Mouse (Mus musculus): ENCODE data around the gene Erc2.

DNA sequence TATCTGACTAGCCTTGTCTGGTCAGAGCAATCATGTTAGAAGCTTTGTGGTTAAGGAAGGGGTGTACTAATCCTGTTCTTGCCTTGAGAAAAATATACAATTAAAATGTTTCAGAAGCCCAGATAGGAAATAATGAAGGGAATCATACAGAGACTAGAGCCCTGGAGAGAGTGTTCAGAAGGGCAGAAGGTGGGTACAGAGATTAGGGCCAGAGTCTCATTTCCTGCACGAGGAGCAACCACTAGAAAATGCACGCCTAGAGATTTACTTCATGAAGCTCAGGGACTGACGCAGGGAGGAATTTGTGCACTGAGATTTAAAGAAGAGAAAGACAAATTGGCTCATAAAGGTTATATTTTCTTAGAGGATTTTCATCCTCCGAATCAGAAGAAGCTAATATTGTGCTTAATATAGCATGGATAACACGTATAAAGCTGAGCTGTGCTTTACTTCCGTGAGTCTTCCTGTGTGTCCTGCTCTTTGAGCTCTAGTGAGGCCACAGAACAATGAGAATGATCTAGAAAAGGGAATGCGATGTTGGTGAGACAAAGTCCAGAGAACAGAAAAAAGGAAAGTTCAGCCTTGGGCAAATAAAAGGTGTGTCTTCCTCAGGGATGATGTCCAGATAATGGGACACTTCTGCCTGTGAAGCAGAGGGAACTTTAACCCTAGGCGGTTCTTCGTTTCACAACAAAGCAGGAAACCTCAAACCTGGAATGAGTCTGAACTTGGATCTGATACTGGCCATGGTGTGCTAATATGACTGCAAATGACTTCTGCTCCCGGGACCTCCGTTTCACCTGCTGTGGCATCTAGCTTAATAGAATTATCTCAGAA is 45.0 kb downstream of the Erc2 start:
- TF ChIP-seq EP300 (IDR thresholded peaks at IDR 0.05; ENCODE audit: low read depth) (no peak), CTCF (IDR thresholded peaks at IDR 0.05; ENCODE audit: low read depth) (no peak)
